Mouse (Mus musculus) liver (tissue): ENCODE data around the gene Sp2.

Experiments used
- DNase-seq: peaks from one replicate; pipeline ENCODE4 v3.0.0-alpha.2; 2020; ENCODE audit warnings: mixed read lengths

The Sp2 gene

GRCm38 (mm10) chr11:96937549-96938425 is 45.0 kb downstream of the Sp2 start:
- peak; percentile 83 for DNase-seq

DNA sequence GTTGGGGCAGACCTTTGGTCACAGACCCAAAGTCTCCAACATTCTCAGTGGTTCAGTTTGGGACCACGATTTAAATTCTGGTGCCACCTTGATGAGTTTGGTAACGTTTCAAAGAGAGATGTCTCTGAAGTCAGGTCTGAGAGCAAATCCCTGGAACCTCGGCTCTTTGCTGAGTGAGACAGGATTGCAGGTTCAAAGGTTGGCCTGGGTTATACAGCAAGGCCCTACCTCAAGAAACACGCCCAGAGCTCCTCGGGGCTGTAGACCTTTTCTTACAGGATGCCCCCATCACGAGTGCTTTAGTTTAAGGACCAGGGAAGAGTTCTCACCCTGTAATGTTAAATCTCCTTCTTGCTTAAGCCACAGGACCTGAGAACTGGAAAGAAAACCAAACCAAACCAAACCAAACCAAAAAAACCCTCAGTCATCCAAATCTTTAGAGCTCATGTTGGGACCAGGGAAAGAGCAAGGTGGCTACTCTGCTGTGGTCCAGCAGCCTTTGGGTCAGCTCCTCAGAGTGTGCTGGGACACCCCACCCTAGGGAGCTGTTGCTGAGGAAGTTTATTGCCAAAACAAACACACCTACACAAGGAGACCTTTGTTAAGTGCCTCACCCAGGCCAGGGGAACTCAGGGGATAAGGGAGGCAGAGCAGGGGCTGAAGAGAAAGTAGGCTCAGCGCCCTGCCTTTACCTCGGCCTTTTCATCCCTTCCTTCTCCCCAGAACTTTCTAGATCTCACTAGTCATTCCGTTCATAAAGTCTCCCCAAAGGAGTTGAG is 46.7 kb downstream of the Sp2 start:
- DNase-seq, result no peak

DNA sequence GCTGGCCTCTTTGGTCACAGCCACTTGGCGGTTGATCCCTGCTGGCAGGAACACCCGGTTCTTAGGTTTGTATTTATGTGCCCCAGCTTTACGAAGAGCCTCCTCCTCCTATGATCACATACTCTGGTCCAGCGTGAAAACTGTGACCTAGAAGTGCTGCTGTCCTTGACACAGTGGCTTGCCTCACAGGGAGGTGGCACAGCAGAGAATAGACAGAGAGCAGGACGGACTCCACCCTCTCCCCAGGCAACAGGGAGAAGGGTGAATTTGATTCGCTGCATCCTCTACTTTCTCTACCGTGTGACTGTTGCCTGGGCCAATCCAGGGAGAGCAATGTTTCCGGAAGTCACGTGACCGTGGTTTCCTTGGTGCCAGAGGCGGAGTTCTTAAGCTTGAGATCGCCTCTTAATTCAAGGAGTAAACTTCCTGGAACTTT is 47.8 kb downstream of the Sp2 start:
- peak; percentile 90 for DNase-seq

DNA sequence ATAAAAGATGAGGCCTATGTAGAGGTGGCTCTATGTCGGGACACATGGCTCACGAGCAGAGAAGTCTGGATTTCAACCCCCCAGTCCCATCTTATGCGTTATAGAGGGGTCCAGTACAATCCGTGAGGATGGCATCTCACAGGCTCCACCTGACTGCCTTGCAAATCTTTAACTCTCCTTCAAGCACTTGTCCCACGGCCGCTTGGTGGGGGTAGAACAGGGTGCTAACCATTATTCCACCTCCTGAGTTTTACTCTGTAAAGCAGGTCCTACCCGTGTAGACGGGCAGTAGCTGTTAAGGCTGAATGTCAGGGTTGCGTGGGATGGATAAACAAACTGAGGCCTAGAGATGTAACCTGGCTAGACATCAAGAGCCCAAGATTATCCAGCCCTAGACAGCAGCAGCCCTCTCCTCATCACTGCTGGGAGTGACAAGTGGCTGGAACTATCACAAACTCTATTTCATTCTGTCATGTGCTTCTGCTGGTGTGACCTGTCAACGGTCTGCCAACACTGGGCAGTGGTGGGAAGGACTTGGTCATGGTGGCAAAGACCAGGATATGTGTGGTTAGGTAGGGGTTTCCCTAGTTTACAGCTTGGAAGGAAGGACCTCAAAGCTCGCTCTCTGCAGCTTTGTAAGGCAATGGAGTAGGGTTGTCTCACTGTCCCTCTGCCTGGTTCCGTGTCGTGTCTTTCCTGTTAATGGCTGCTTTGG is 49.0 kb downstream of the Sp2 start:
- DNase-seq, result no peak

DNA sequence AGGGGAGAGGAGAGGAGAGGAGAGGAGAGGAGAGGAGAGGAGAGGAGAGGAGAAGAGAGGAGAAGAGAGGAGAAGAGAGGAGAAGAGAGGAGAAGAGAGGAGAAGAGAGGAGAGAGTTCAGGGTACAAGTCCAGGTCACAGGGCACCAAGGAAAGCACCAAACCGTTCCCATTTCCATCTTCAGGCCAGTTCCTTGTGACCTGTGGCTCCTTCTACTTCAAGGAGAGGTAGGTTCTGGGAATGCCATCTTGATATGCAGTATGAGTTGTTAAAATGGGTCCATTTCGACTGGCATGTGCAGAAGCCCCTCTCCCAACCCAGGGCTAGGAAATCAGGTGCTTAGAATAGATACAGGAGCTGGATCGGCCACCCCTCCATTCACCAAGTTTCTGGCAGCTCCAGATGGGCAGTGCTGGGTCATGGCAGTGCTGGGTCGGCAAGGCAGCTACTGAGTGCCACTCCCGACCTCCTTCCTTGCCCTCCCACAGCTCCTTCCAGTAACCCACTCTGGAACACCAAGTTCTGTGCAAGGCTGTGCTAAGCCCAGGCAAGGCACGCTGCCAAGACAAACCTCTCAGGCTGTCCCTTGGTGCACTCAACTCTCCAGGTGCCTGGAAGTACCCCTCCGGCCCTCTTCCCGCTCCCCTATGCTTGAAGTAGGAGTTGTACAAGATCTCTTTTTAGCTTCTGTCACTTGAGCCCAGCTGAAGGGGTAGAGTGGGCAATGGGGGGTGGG is 51.3 kb downstream of the Sp2 start:
- no peak for DNase-seq

- peak; percentile 76 for DNase-seq
These were observed 52.9 kb downstream of the Sp2 start for GRCm38 (mm10) chr11:96929766-96930331.

GRCm38 (mm10) chr11:96929096-96929765 is 53.5 kb downstream of the Sp2 start:
- no peak for DNase-seq

- no peak for DNase-seq
These were observed 54.1 kb downstream of the Sp2 start for GRCm38 (mm10) chr11:96928691-96929090.

- DNase-seq, result no peak
These were observed 54.7 kb downstream of the Sp2 start, which contains the start of gene Prr15l for GRCm38 (mm10) chr11:96928088-96928487. Gene Prr15l (plus strand): TSS chr11:96928104.

DNA sequence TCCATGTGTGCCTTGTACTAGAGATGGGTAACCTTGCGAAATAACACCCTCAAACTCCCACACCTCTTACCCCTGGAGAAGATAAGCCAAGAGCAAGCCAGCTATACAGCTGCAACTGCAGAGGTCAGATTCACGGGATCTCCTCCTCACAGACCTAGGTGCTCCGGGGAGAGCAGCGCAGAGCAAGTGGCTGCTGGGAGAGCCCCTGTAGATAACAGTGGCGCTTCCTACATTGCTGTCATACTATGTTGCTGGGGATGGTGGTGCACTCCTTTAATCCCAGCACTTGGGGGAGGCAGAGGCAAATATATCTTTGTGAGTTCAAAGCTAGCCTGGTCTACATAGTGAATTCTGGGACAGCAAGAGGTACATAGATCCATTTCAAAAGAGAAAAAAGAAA is 56.2 kb downstream of the Sp2 start:
- peak; percentile 83 for DNase-seq

DNA sequence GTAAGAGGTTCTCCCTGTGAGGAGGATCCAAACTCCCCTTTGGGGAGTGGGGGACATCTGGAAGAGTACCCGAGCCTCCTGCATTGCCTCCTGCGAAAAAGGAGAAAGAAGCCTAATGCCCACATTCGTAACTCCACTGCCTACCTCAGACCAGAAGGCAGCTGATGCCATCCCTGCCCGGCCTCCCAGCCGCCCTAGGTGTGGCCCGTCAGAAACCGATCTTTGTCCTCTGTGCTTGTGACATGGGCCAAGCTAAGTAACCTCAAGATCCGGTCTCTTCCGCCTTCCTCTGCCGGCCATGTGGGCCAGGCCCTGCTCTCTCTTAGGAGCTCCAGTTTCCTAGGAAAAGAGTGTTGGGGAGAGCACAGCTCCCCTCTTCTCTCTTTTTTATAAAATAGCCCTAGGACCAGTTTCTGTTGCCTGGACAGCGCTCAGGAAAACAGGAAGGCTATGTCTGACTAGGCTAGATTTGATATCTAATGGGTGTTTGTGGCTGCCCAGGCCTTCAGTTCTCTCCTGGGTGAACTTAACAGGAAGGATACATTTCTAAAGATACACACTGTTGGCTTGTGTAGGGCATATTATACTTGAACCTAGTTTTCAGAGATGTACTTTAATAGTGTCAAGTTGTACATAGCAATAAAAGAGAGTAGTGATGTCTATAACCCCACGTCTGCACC is 57.1 kb downstream of the Sp2 start:
- peak; percentile 73 for DNase-seq

- DNase-seq, result no peak
These were observed 57.9 kb downstream of the Sp2 start for GRCm38 (mm10) chr11:96924861-96925260.

- peak; percentile 76 for DNase-seq
These were observed 63.8 kb downstream of the Sp2 start for GRCm38 (mm10) chr11:96919003-96919402.

DNA sequence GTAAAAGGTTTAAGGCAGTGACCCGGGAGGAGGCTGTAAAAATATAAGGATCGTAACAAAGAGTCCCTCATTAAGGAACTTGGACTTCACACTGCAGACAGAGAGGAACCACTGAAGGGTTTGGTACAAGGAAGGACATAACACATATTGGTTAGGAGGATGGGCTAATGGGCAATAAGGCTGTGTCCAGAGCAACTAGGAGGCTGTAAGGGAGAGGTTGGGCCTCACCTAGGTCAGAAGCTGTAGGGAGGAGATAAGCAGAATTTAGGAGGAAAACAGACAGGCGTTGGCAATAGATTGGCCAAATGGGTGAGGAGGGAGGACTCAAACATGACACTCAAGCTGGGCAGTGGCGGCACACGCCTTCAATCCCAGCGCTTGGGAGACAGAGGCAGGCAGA is 65.3 kb downstream of the Sp2 start:
- DNase-seq, result peak; percentile 87

- no peak for DNase-seq
These were observed 65.8 kb downstream of the Sp2 start for GRCm38 (mm10) chr11:96916885-96917396.

GRCm38 (mm10) chr11:96916044-96916884 is 66.5 kb downstream of the Sp2 start, which contains the start of gene Cdk5rap3:
Gene Cdk5rap3 (minus strand): TSS chr11:96916496.
- DNase-seq, result peak; percentile 100

- no peak for DNase-seq
These were observed 70.1 kb downstream of the Sp2 start for GRCm38 (mm10) chr11:96912682-96913081.

DNA sequence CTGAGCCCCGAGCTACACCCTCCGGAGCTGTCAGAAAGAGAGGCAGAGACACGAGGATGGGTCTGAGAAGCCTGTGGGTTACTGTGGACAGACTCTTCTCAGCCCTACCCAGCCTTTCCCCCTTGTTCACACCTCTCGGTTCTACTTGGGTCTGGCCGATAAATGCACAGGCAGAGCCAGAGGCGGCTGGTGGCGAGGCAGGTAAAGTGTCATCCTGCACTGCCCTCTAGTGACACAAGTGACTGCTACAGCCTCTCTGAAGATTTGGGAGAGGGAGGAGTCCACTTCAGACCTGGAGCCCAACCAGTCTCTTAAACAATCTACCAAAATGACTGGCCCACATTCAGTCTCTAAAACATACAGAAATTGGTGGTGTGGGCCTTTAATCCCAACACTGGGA is 72.8 kb downstream of the Sp2 start:
- DNase-seq, result peak; percentile 79

- no peak for DNase-seq
These were observed 74.2 kb downstream of the Sp2 start for GRCm38 (mm10) chr11:96908594-96908993.
